Mouse (Mus musculus): ENCODE data around the gene Ttc17. TPM values are rescaled to one million over a fixed set of nuclear protein-coding genes. Genes with fewer than 3 reads are reported as not detected.

Gene Ttc17
- polyA plus RNA-seq, 1 experiment: 11.5 TPM

DNA sequence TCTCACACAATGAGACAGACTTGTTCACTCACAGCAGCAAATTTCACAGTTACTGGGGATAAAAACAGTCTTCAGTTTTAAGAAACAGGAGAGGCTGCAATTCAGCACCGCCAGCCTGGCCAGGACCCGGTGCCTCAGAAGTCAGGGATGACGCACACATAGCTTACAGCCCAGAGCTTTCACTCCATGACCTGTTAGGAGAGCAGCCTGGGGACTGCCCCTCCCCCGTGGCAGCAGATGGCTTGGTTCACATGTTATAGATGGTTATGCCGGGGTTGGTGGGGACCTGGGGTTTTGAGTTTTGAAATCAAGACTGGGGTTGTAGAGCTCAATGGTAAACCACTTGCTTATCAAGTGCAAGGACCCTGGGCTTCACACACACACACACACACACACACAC is 104.1 kb downstream of the Ttc17 start:
- TF ChIP-seq POLR2A (IDR thresholded peaks at IDR 0.05; ENCODE audit: low read depth, low read length) (no peak), CTCF (IDR thresholded peaks at IDR 0.05; ENCODE audit: extremely low read depth, insufficient read depth, insufficient read length, insufficient replicate concordance) (no peak)

GRCm38 (mm10) chr2:94301749-94302148 is 104.7 kb downstream of the Ttc17 start:
- WGBS: 86% methylated on average over 8 of the region's 8 CpGs
- peaks cover 27% of the 10 kb centered on the region for H3K36me3 ChIP-seq (ENCODE audit: control insufficient read depth, insufficient read depth, low read length)

More for the DNA sequence above, 104.1 kb downstream of the Ttc17 start:
- Histone ChIP-seq H3K36me3 (ENCODE audit: control insufficient read depth, insufficient read depth, low read length) (peaks cover 27% of the 10 kb centered on the region), H3K27ac (ENCODE audit: insufficient read depth, low read length) (no peak overlapping the region), H3K4me3 (ENCODE audit: extremely low read depth, insufficient read depth, insufficient read length) (no peak overlapping the region), H3K27me3 (ENCODE audit: control insufficient read depth, insufficient read depth, low read length) (no peaks in the 10 kb centered on the region), H3K4me1 (ENCODE audit: control insufficient read depth, insufficient read depth, insufficient read length) (no peaks in the 10 kb centered on the region)
- 91% methylated on average over 5 of the region's 5 CpGs for WGBS
- no peak for DNase-seq (ENCODE audit: low read depth in 1 of 2, low spot score in 2 of 2)

DNA sequence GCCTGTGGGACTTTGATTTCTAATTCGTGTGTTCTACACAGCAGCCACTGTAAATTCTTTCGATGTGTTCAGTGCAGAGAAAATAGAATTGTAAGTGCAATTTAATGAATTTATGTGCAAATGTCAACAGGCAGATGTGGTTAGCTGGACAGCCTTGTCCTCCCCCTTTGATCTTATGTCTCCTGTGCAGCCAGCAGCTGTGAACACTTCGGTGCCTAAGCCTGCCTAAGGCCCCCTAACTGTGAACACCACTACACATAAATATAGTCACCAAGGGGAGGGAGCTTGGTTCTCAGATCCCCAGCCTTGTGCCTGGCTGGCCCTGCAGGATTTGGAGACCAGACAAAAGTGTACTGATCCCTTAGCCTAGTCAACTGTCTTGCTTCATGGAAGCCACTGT is 109.0 kb downstream of the Ttc17 start:
- no peaks in the 10 kb centered on the region for H3K4me1 ChIP-seq (ENCODE audit: control insufficient read depth, insufficient read depth, insufficient read length)
- TF ChIP-seq POLR2A (IDR thresholded peaks at IDR 0.05; ENCODE audit: low read depth, low read length): no peak
- no peak for TF ChIP-seq CTCF (IDR thresholded peaks at IDR 0.05; ENCODE audit: extremely low read depth, insufficient read depth, insufficient read length, insufficient replicate concordance)
- no peak for DNase-seq (ENCODE audit: low read depth in 1 of 2, low spot score in 2 of 2)
- H3K36me3 ChIP-seq (ENCODE audit: control insufficient read depth, insufficient read depth, low read length): peaks cover 17% of the 10 kb centered on the region
- no peaks in the 10 kb centered on the region for H3K27me3 ChIP-seq (ENCODE audit: control insufficient read depth, insufficient read depth, low read length)
- WGBS: 81% methylated on average over 3 of the region's 3 CpGs
- no peak overlapping the region for H3K4me3 ChIP-seq (ENCODE audit: extremely low read depth, insufficient read depth, insufficient read length)
- no peak overlapping the region for H3K27ac ChIP-seq (ENCODE audit: insufficient read depth, low read length)

More at GRCm38 (mm10) chr2:94301749-94302148, 104.7 kb downstream of the Ttc17 start:
- Histone ChIP-seq H3K27ac (ENCODE audit: insufficient read depth, low read length) (no peak overlapping the region), H3K4me3 (ENCODE audit: extremely low read depth, insufficient read depth, insufficient read length) (no peak overlapping the region), H3K27me3 (ENCODE audit: control insufficient read depth, insufficient read depth, low read length) (no peaks in the 10 kb centered on the region), H3K4me1 (ENCODE audit: control insufficient read depth, insufficient read depth, insufficient read length) (no peaks in the 10 kb centered on the region)
- DNase-seq (ENCODE audit: low read depth in 1 of 2, low spot score in 2 of 2): no peak
- TF ChIP-seq CTCF (IDR thresholded peaks at IDR 0.05; ENCODE audit: extremely low read depth, insufficient read depth, insufficient read length, insufficient replicate concordance): no peak
- TF ChIP-seq POLR2A (IDR thresholded peaks at IDR 0.05; ENCODE audit: low read depth, low read length): no peak

DNA sequence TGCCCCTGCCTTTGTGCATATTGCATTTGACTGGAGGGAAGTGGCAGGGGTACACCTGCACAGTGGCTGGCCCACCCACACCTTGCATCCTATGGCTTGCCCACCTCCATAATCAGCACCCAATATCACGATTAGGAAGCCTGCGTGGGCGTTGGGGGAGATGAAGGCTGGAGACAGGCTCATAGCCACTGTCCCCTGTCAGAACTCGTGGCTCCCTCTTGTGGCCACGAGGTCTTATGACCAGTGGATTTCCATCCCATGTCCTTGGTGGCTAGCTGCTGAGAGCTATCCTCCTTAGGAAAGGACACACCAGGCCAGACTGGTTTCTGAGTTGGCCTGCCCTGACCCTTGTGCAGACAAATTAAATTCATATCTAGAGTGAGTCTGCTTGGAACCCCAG is 116.0 kb downstream of the Ttc17 start:
- Histone ChIP-seq H3K27me3 (ENCODE audit: control insufficient read depth, insufficient read depth, low read length) (no peaks in the 10 kb centered on the region), H3K4me1 (ENCODE audit: control insufficient read depth, insufficient read depth, insufficient read length) (no peaks in the 10 kb centered on the region), H3K27ac (ENCODE audit: insufficient read depth, low read length) (no peak overlapping the region), H3K4me3 (ENCODE audit: extremely low read depth, insufficient read depth, insufficient read length) (no peak overlapping the region), H3K36me3 (ENCODE audit: control insufficient read depth, insufficient read depth, low read length) (no peaks in the 10 kb centered on the region)
- peak in 1 of 2 experiments; percentile 33 for DNase-seq (ENCODE audit: low read depth in 1 of 2, low spot score in 2 of 2)
- TF ChIP-seq CTCF (IDR thresholded peaks at IDR 0.05; ENCODE audit: extremely low read depth, insufficient read depth, insufficient read length, insufficient replicate concordance) (peak; percentile 71; the same call in 1 of the 2 replicates), POLR2A (IDR thresholded peaks at IDR 0.05; ENCODE audit: low read depth, low read length) (no peak)
- 0% methylated on average over 5 of the region's 5 CpGs for WGBS

DNA sequence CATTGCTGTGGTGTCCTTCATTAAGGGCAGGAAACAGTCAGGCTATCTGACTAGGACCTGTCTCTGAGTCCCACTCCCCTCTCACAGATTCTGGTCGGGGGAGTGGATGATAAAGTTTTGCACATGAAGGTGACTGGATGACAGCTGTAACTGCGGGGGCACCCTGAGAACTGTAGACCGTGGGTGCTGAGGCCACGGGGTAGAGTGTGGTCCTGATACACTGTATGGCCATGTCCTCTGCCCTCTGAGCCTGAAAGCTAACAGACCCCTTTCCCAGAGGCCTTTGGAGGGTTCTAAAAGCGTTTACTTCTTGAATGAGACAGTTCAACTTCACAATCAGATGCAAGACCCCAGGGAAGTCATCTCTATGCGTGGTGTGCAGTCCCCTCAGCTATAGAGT is 116.8 kb downstream of the Ttc17 start:
- H3K4me1 ChIP-seq (ENCODE audit: control insufficient read depth, insufficient read depth, insufficient read length): no peaks in the 10 kb centered on the region
- no peak overlapping the region for H3K27ac ChIP-seq (ENCODE audit: insufficient read depth, low read length)
- H3K4me3 ChIP-seq (ENCODE audit: extremely low read depth, insufficient read depth, insufficient read length): no peak overlapping the region
- 72% methylated on average over 6 of the region's 6 CpGs for WGBS
- H3K27me3 ChIP-seq (ENCODE audit: control insufficient read depth, insufficient read depth, low read length): no peaks in the 10 kb centered on the region
- H3K36me3 ChIP-seq (ENCODE audit: control insufficient read depth, insufficient read depth, low read length): no peaks in the 10 kb centered on the region
- DNase-seq (ENCODE audit: low read depth in 1 of 2, low spot score in 2 of 2): no peak
- TF ChIP-seq CTCF (IDR thresholded peaks at IDR 0.05; ENCODE audit: extremely low read depth, insufficient read depth, insufficient read length, insufficient replicate concordance): no peak
- no peak for TF ChIP-seq POLR2A (IDR thresholded peaks at IDR 0.05; ENCODE audit: low read depth, low read length)

GRCm38 (mm10) chr2:94289169-94289568 is 117.3 kb downstream of the Ttc17 start:
- no peak for DNase-seq (ENCODE audit: low read depth in 1 of 2, low spot score in 2 of 2)
- Histone ChIP-seq H3K36me3 (ENCODE audit: control insufficient read depth, insufficient read depth, low read length) (no peaks in the 10 kb centered on the region), H3K27ac (ENCODE audit: insufficient read depth, low read length) (no peak overlapping the region), H3K4me1 (ENCODE audit: control insufficient read depth, insufficient read depth, insufficient read length) (no peaks in the 10 kb centered on the region), H3K27me3 (ENCODE audit: control insufficient read depth, insufficient read depth, low read length) (no peaks in the 10 kb centered on the region), H3K4me3 (ENCODE audit: extremely low read depth, insufficient read depth, insufficient read length) (no peak overlapping the region)
- 11% methylated on average over 2 of the region's 2 CpGs for WGBS
- TF ChIP-seq POLR2A (IDR thresholded peaks at IDR 0.05; ENCODE audit: low read depth, low read length) (no peak), CTCF (IDR thresholded peaks at IDR 0.05; ENCODE audit: extremely low read depth, insufficient read depth, insufficient read length, insufficient replicate concordance) (no peak)

GRCm38 (mm10) chr2:94288086-94288485 is 118.4 kb downstream of the Ttc17 start:
- TF ChIP-seq POLR2A (IDR thresholded peaks at IDR 0.05; ENCODE audit: low read depth, low read length): no peak
- no peak for TF ChIP-seq CTCF (IDR thresholded peaks at IDR 0.05; ENCODE audit: extremely low read depth, insufficient read depth, insufficient read length, insufficient replicate concordance)
- no peak overlapping the region for H3K4me3 ChIP-seq (ENCODE audit: extremely low read depth, insufficient read depth, insufficient read length)
- no peaks in the 10 kb centered on the region for H3K27me3 ChIP-seq (ENCODE audit: control insufficient read depth, insufficient read depth, low read length)
- no peaks in the 10 kb centered on the region for H3K4me1 ChIP-seq (ENCODE audit: control insufficient read depth, insufficient read depth, insufficient read length)
- no peak overlapping the region for H3K27ac ChIP-seq (ENCODE audit: insufficient read depth, low read length)
- no peaks in the 10 kb centered on the region for H3K36me3 ChIP-seq (ENCODE audit: control insufficient read depth, insufficient read depth, low read length)
- no peak for DNase-seq (ENCODE audit: low read depth in 1 of 2, low spot score in 2 of 2)
- WGBS: 30% methylated on average over 5 of the region's 5 CpGs
